Mouse (Mus musculus) midbrain, embryonic 16.5 days (tissue): Measurements from ENCODE around the gene Lhb. TPM values are rescaled to one million over a fixed set of nuclear protein-coding genes. Genes with fewer than 3 reads are reported as not detected.
A peak's percentile ranks its signal among the peaks of the same experiment; 100 is the strongest.

Experiments
- ATAC-seq: fragments of 200-750 bp; cut with Nextera tagmentation; 2 replicates; pipeline ENCODE4 v1.8.0; 2017; ENCODE audit warnings: moderate TSS enrichment
- H3K27ac ChIP-seq: fragments of 300-500 bp; sonication (generic); 2 replicates; pipeline ENCODE4 v1.5.1; 2014; ENCODE audit warnings: mild to moderate bottlenecking, low read length, mixed read lengths
- H3K27me3 ChIP-seq: fragments of 300-500 bp; sonication (generic); 2 replicates; pipeline ENCODE4 v1.6.1; 2014; ENCODE audit warnings: low read depth, low read length, mixed read lengths; ENCODE audit not compliant: control insufficient read depth, insufficient read depth
- H3K36me3 ChIP-seq: fragments of 300-500 bp; sonication (generic); 2 replicates; pipeline ENCODE4 v1.6.1; 2014; ENCODE audit warnings: mild to moderate bottlenecking, low read length, moderate library complexity, mixed read lengths; ENCODE audit not compliant: control insufficient read depth, insufficient read depth
- H3K4me1 ChIP-seq: fragments of 300-500 bp; sonication (generic); 2 replicates; pipeline ENCODE4 v1.6.1; 2014; ENCODE audit warnings: mild to moderate bottlenecking, low read length, mixed read lengths; ENCODE audit not compliant: control insufficient read depth, insufficient read depth
- H3K4me2 ChIP-seq: fragments of 300-500 bp; sonication (generic); 2 replicates; pipeline ENCODE4 v1.6.1; 2014; ENCODE audit warnings: mild to moderate bottlenecking, low read length, mixed read lengths
- H3K4me3 ChIP-seq: fragments of 300-500 bp; sonication (generic); 2 replicates; pipeline ENCODE4 v1.5.1; 2014; ENCODE audit warnings: low read depth, mild to moderate bottlenecking, low read length, moderate library complexity, mixed read lengths
- H3K9ac ChIP-seq: fragments of 300-500 bp; sonication (generic); 2 replicates; pipeline ENCODE4 v1.6.1; 2014; ENCODE audit warnings: low read depth, low read length, mixed read lengths
- H3K9me3 ChIP-seq: fragments of 300-500 bp; sonication (generic); replicated peaks from 2 replicates; pipeline ENCODE4 v1.6.1; 2014; ENCODE audit warnings: mild to moderate bottlenecking, low read length, mixed read lengths; ENCODE audit not compliant: control insufficient read depth, poor library complexity, severe bottlenecking
- WGBS: fragments of 180-500 bp; shearing (Covaris S2); extraction: QIAGEN DNeasy Blood & Tissue Kit; methylation state at CpG from one replicate; pipeline ENCODE4 v1.1.7; 2014; 5-methylcytosine and 5-hydroxymethylcytosine counted together
- polyA plus RNA-seq: library from polyadenylated mRNA; unstranded; fragments of >200 nt; fragmentation: Nextera tagmentation; extraction: Ambion mirVana; gene quantifications from 2 replicates; pipeline ENCODE4 v1.2.1, GENCODE M21; 2015

Lhb gene
- polyA plus RNA-seq, 1 experiment from 2014 or later: 0.39 TPM

GRCm38 (mm10) chr7:45401521-45402085 is 19.0 kb upstream of the Lhb start:
- Histone ChIP-seq H3K4me2 (no peak overlapping the region), H3K9ac (no peak overlapping the region), H3K27me3 (peaks cover 19% of the 10 kb centered on the region), H3K36me3 (no peaks in the 10 kb centered on the region), H3K4me3 (no peak overlapping the region), H3K9me3 (no peaks in the 10 kb centered on the region), H3K27ac (no peak overlapping the region), H3K4me1 (peaks cover under 1% of the 10 kb centered on the region; the same call in 1 of the 2 replicates)
- WGBS: 69% methylated on average over 10 of the region's 10 CpGs
- no peak for ATAC-seq

DNA sequence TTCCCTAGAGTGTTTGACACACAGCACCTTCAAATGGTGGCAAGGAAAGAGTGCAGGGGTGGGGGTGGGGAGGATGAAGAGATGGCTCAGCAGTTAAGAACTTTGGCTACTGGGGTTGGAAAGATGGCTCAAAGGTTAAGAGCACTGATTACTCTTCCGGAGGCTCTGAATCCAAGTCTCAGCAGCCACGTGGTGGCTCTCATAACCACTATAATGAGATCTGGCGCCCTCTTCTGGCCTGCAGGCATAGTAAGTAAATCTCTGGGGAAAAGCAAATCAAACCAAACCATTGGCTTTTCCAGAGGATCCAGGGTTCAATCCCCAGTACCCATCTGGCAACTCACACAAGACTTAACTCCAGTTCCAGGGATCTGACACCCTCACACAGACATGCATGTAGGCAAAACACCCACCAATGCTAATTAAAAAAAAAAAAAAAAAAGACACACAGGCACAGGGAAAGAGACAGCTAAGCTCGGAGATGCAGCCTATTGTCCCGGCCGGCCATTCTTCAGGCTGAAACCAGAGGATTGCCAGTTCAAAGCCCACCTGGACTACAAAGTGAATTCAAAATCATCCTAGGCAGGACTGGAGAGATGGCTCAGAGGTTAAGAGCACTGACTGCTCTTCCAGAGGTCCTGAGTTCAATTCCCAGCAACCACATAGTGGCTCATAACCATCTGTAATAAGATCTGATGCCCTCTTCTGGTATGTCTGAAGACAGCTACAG is 16.9 kb upstream of the Lhb start:
- no peak for ATAC-seq
- Histone ChIP-seq H3K4me2 (no peak overlapping the region), H3K4me3 (no peak overlapping the region), H3K36me3 (no peaks in the 10 kb centered on the region), H3K4me1 (peaks cover 2% of the 10 kb centered on the region; the same call in 1 of the 2 replicates), H3K9ac (no peak overlapping the region), H3K9me3 (no peaks in the 10 kb centered on the region), H3K27me3 (peaks cover 38% of the 10 kb centered on the region), H3K27ac (no peak overlapping the region)
- 44% methylated on average over 6 of the region's 6 CpGs for WGBS

DNA sequence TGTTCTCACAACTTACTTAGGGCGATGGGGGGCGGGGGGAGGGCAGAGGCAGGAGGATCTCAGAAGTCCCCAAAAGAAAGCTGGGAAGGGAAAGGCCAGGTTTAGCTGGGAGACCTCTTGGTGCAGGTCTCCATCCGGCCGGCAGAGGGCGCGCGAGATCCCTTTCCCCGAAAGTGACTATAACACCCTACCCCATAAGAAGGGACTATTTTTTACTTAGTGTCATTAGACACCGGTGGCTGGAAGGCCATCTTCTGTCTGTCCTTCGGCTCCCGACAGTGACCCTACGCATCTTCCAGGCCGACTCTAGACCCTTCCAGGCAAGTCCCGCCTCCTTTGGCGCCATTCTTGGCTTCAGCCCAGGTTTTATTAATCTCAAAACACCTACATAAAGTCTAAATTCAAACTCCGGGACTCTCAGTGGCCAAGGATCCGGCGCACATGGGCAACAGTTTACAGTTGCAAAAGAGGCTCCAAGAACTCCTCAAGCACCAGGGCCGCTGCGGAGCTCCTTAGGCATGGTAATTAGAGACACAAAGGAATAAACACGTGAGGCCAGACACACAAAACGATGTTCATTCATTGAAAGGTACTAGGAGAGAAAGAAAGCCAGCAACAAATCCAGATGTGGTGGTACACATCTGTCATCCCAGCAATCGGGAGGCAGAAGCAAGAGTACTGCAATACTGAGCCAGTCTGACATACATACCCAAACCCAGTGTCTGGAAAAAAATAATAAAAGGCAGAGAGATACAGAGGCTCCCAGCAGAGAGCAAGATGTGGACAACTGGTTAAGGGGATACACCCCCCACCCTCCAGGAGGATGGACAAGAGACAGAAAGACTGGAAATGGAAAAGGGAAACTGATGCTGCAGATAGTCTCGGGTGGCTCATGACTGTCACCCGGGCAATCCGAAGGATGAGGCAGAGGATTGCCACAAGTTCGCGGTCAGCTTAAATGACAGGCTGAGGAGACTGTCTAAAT is 15.2 kb upstream of the Lhb start, which contains the start of gene Kcna7:
Gene Kcna7, plus strand, starts transcription at position 563 of the 985 bp plus-strand sequence.
- WGBS: 12% methylated on average over 28 of the region's 28 CpGs
- Histone ChIP-seq H3K27me3 (peaks cover 55% of the 10 kb centered on the region), H3K4me1 (peaks cover 2% of the 10 kb centered on the region; the same call in 1 of the 2 replicates), H3K4me3 (peak within 1 kb of the TSS; percentile 38), H3K9me3 (no peaks in the 10 kb centered on the region), H3K27ac (no peak within 1 kb of the TSS), H3K9ac (no peak within 1 kb of the TSS), H3K4me2 (peak within 1 kb of the TSS; percentile 55), H3K36me3 (no peaks in the 10 kb centered on the region)
- no peak for ATAC-seq

DNA sequence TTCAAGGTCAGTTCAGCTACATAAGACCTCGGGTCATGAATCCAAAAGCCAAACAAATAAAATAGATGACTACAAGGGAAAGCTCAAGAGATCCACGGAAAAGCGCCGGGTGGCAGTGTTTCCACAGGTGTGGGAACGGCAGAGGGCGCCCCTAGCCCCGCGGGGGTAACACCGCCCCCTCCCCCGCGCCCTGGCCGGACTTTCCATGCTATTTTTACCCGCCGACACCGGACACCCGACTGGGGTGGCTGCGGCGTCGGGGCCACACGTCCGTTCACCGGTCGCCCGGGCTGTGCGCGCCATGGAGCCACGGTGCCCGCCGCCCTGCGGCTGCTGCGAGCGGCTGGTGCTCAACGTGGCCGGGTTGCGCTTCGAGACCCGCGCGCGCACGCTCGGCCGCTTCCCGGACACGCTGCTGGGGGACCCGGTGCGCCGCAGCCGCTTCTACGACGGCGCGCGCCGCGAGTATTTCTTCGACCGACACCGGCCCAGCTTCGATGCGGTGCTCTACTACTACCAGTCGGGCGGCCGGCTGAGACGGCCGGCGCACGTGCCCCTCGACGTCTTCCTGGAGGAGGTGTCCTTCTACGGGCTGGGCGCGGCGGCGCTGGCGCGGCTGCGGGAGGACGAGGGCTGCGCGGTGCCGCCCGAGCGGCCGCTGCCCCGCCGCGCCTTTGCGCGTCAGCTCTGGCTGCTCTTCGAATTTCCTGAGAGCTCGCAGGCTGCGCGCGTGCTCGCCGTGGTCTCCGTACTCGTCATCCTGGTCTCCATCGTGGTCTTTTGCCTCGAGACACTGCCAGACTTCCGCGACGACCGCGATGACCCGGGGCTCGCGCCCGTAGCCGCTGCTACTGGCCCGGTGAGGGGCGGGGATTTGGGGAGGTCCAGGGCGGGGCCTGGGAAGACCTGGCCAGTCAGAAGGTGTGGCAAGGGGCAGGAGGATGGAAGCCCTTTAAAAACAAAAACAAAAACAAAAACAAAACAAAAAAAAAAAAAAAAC is 14.2 kb upstream of the Lhb start:
- H3K27me3 ChIP-seq: peaks cover 64% of the 10 kb centered on the region
- H3K36me3 ChIP-seq: no peaks in the 10 kb centered on the region
- no peak for ATAC-seq
- WGBS: 2% methylated on average over 112 of the region's 114 CpGs
- peak overlapping the region; percentile 55 for H3K4me2 ChIP-seq
- H3K4me1 ChIP-seq: peaks cover 2% of the 10 kb centered on the region; the same call in 1 of the 2 replicates
- H3K27ac ChIP-seq: no peak overlapping the region
- 0 out of 2 replicates have a peak overlapping the region, but pooled peaks have one; percentile 14 for H3K9ac ChIP-seq
- H3K4me3 ChIP-seq: peak overlapping the region; percentile 38
- H3K9me3 ChIP-seq: no peaks in the 10 kb centered on the region

DNA sequence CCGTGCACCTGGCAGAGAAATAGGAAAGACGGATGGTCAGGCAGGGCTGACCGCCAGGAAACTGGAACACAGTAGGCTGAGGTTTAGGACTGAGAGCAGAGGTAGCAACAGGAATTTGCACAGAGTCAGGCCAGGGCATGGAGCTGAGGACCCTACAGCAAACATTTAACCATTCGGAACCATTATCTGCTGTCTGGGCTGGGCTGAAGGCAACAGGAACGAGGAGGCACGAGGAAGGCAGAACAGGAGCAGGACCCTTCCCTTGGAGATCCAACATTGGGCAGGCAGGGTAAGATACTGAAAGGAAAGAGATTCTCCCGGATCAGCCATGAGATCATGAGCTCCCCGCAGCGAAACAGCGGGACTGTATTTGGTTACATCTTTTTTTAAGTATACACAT is 12.8 kb upstream of the Lhb start:
- Histone ChIP-seq H3K4me3 (no peak overlapping the region), H3K9ac (no peak overlapping the region), H3K36me3 (no peaks in the 10 kb centered on the region), H3K27me3 (peaks cover 74% of the 10 kb centered on the region), H3K9me3 (no peaks in the 10 kb centered on the region), H3K4me2 (no peak overlapping the region), H3K4me1 (peaks cover 2% of the 10 kb centered on the region; the same call in 1 of the 2 replicates), H3K27ac (no peak overlapping the region)
- WGBS: 85% methylated on average over 10 of the region's 10 CpGs
- ATAC-seq: no peak

DNA sequence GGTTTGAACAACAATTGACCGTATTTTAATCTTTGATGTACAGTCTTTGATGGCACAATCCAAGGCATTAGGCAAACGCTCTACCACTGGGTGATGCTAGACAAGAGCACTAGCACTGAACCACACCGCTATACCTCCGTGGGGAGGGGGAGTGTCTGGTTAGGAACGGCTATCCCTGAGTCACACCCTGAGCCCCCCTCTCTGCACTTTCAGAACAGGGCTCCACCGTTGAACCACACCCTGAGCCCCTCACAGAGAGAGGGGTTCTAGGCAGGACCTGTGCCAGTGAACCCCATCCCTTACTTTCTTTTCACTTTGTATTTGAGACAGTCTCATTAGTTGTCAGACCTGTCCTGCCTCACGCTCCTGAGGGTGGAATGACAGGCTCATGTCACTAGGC is 12.3 kb upstream of the Lhb start:
- WGBS: 67% methylated on average over 7 of the region's 7 CpGs

GRCm38 (mm10) chr7:45408949-45409348 is 11.7 kb upstream of the Lhb start:
- 88% methylated on average over 17 of the region's 17 CpGs for WGBS
- Histone ChIP-seq H3K9me3 (no peaks in the 10 kb centered on the region), H3K4me3 (no peak overlapping the region), H3K27me3 (peaks cover 84% of the 10 kb centered on the region), H3K4me1 (peaks cover 9% of the 10 kb centered on the region), H3K36me3 (no peaks in the 10 kb centered on the region), H3K9ac (no peak overlapping the region), H3K4me2 (no peak overlapping the region), H3K27ac (no peak overlapping the region)
- ATAC-seq: no peak

More for the DNA sequence above, 12.3 kb upstream of the Lhb start:
- Histone ChIP-seq H3K9ac (no peak overlapping the region), H3K4me3 (no peak overlapping the region), H3K4me1 (peaks cover 4% of the 10 kb centered on the region), H3K4me2 (no peak overlapping the region), H3K27me3 (peaks cover 78% of the 10 kb centered on the region), H3K36me3 (no peaks in the 10 kb centered on the region), H3K27ac (no peak overlapping the region), H3K9me3 (no peaks in the 10 kb centered on the region)
- no peak for ATAC-seq
